Mouse (Mus musculus) B cell, adult 67 days (primary cell): ENCODE results near the gene Kndc1. TPM values are rescaled to one million over a fixed set of nuclear protein-coding genes. Genes with fewer than 3 reads are reported as not detected.

Experiments used
- total RNA-seq, 2 experiments: library from RNA; stranded (reverse); gene quantifications; 4 replicates each; pipeline ENCODE4 v1.2.4; 2023

The Kndc1 gene
- total RNA-seq = not detected

GRCm38 (mm10) chr7:139894655-139895557, at the start of gene Kndc1:
Gene Kndc1, plus strand, starts transcription at chr7:139894696.

GRCm38 (mm10) chr7:139943674-139944281, 49.3 kb downstream of the Kndc1 start, which contains the start of gene Utf1:
Gene Utf1, plus strand, starts transcription at chr7:139943789.

GRCm38 (mm10) chr7:139978278-139978892, 83.9 kb downstream of the Kndc1 start, which contains the start of gene 6430531B16Rik:
Gene 6430531B16Rik, minus strand, starts transcription at chr7:139978755.

Other genes starting within 250 kb of the Kndc1 start
- not detected for gene Cfap46, start 210.9 kb upstream of the Kndc1 start, total RNA-seq
- not detected for gene Adgra1, start 60.5 kb upstream of the Kndc1 start, total RNA-seq
- under 1 TPM in 1 of 2 experiments, not detected in 1; 0.61 TPM for gene Utf1, start 49.1 kb downstream of the Kndc1 start, total RNA-seq
- gene 6430531B16Rik, start 84.1 kb downstream of the Kndc1 start, total RNA-seq = not detected
- gene Adam8, start 97.9 kb downstream of the Kndc1 start, total RNA-seq = 1 to 10 TPM; 3.4 to 3.8 TPM
- 10 to 100 TPM; 41.0 to 41.5 TPM for gene Zfp511, start 141.7 kb downstream of the Kndc1 start, total RNA-seq
- 10 to 100 TPM; 32.2 to 36.2 TPM for gene Tubgcp2, start 142.0 kb downstream of the Kndc1 start, total RNA-seq
- gene Msx3, start 154.4 kb downstream of the Kndc1 start, total RNA-seq = not detected
- gene Caly, start 187.9 kb downstream of the Kndc1 start, total RNA-seq = not detected
- gene Prap1, start 198.7 kb downstream of the Kndc1 start, total RNA-seq = not detected
- 1 to 10 TPM; 3.3 to 3.9 TPM for gene Fuom, start 207.7 kb downstream of the Kndc1 start, total RNA-seq
- gene Paox, start 221.1 kb downstream of the Kndc1 start, total RNA-seq = 1 to 10 TPM; 2.7 to 3.7 TPM
- gene Echs1, start 221.8 kb downstream of the Kndc1 start, total RNA-seq = 10 to 100 TPM; 26.3 to 29.7 TPM
- gene Mtg1, start 242.9 kb downstream of the Kndc1 start, total RNA-seq = 10 to 100 TPM; 12.5 to 23.6 TPM